In genomic region chrX:99201081-99201480, GRCm38 (mm10) we compare ENCODE assay signal across 26 mouse cellular contexts.
DNase-seq lines count a peak whose midpoint lies in the region; ATAC-seq and TF ChIP-seq lines count a peak whose summit lies in the region.
"Had no signal": no experiment of that assay in that cellular context is flagged by ENCODE, and none has a peak within 500 bp of the region (broad histone marks: within the 10 kb centered on the region; RNA-seq: fewer than 3 reads in every experiment).

No protein-coding gene starts in this region.

- no peak for TF ChIP-seq CTCF in kidney, adult 2 months (conservative IDR thresholded peaks at IDR 0.05; ENCODE audit: insufficient read depth, insufficient read length, low read depth, low read length)

- 0 out of 2 replicates have a peak, but pooled peaks cover 2% of the 10 kb centered on the region for H3K27me3 ChIP-seq in heart, embryonic 11.5 days (ENCODE audit: control insufficient read depth, insufficient read depth, low read length)
- H3K27me3 ChIP-seq in kidney, adult 2 months (replicated peaks; ENCODE audit: control insufficient read depth, insufficient read depth, low read length) = no peaks in the 10 kb centered on the region
- H3K27me3 ChIP-seq in heart, embryonic 15.5 days = no peaks in the 10 kb centered on the region; the same call in 1 of the 2 replicates
- peaks cover 100% of the 10 kb centered on the region for H3K27me3 ChIP-seq in limb, embryonic 10.5 days (ENCODE audit: low read depth, poor library complexity, severe bottlenecking)

- H3K4me3 ChIP-seq in heart, embryonic 11.5 days (ENCODE audit: low read depth, low read length) = no peak overlapping the region
- no peak overlapping the region for H3K4me3 ChIP-seq in kidney, adult 2 months (ENCODE audit: insufficient read depth, low read depth, low read length)
- no peak overlapping the region for H3K4me3 ChIP-seq in heart, embryonic 15.5 days
- H3K4me3 ChIP-seq in limb, embryonic 10.5 days = no peak overlapping the region
- H3K4me3 ChIP-seq: embryonic facial prominence, embryonic 13.5 days; left cerebral cortex, adult 2 months; limb, embryonic 13.5 days; lung, embryonic 15.5 days; midbrain, embryonic 10.5 days; midbrain, embryonic 15.5 days; neural tube, embryonic 15.5 days had no signal

- WGBS in heart, embryonic 11.5 days (ENCODE audit: insufficient replicate concordance) = 73% methylated on average over 7 of the region's 7 CpGs
- WGBS in kidney, adult 2 months = 67% methylated on average over 7 of the region's 7 CpGs
- WGBS in heart, embryonic 15.5 days = 70% methylated on average over 7 of the region's 7 CpGs
- WGBS in limb, embryonic 10.5 days = 72% methylated on average over 7 of the region's 7 CpGs

- H3K4me1 ChIP-seq in heart, embryonic 11.5 days (ENCODE audit: control insufficient read depth, insufficient read depth, low read length) = peaks cover 34% of the 10 kb centered on the region
- peaks cover 3% of the 10 kb centered on the region; the same call in 1 of the 2 replicates for H3K4me1 ChIP-seq in kidney, adult 2 months (ENCODE audit: control insufficient read depth, insufficient read depth, low read length)
- H3K4me1 ChIP-seq in heart, embryonic 15.5 days (replicated peaks) = peaks cover 44% of the 10 kb centered on the region
- peaks cover 61% of the 10 kb centered on the region for H3K4me1 ChIP-seq in limb, embryonic 10.5 days

- no peak overlapping the region for H3K27ac ChIP-seq in heart, embryonic 11.5 days (ENCODE audit: low read depth, low read length)
- H3K27ac ChIP-seq in kidney, adult 2 months (ENCODE audit: insufficient read depth, low read depth, low read length) = no peak overlapping the region
- peak overlapping the region; percentile 97; the same call in 1 of the 2 replicates for H3K27ac ChIP-seq in heart, embryonic 15.5 days
- peak overlapping the region; percentile 92; the same call in 1 of the 2 replicates for H3K27ac ChIP-seq in limb, embryonic 10.5 days
- H3K27ac ChIP-seq: embryonic facial prominence, embryonic 13.5 days; hindbrain, embryonic 14.5 days; left cerebral cortex, adult 2 months; limb, embryonic 13.5 days; midbrain, embryonic 10.5 days; midbrain, embryonic 15.5 days; neural tube, embryonic 15.5 days had no signal

- peak; percentile 96 for DNase-seq in heart, adult 11 months
- peak; percentile 13 for DNase-seq in kidney, adult 2 months
- no peak for DNase-seq in kidney, adult 9 months
- DNase-seq in limb, embryonic 10.5 days (ENCODE audit: low spot score) = no peak
- DNase-seq in spleen, postnatal 36 days (ENCODE audit: low spot score in 2 of 2) = no peak
- DNase-seq: adrenal gland, postnatal 14 days; cerebellum, adult 11-12 months; cerebellum, adult 9-11 months; forebrain, postnatal 0 days; kidney, postnatal 25 days; retina, postnatal 1 day; right cerebral cortex, postnatal 14 days; thymus, adult 2 months; thymus, postnatal 36 days had no signal

- H3K9ac ChIP-seq in heart, embryonic 11.5 days (ENCODE audit: low read depth, low read length) = no peak overlapping the region
- H3K9ac ChIP-seq in heart, embryonic 15.5 days = no peak overlapping the region
- H3K9ac ChIP-seq: embryonic facial prominence, embryonic 13.5 days; forebrain, postnatal 0 days; hindbrain, embryonic 14.5 days; limb, embryonic 13.5 days; lung, embryonic 15.5 days; midbrain, embryonic 15.5 days; neural tube, embryonic 15.5 days had no signal

- ATAC-seq in heart, embryonic 11.5 days (replicated peaks; ENCODE audit: insufficient number of reproducible peaks, low FRiP score, low TSS enrichment) = no peak
- no peak for ATAC-seq in heart, embryonic 15.5 days (replicated peaks; ENCODE audit: insufficient number of reproducible peaks, insufficient read depth, low FRiP score, low read depth)
- ATAC-seq: CD4-positive, CD25-positive, alpha-beta regulatory T cell, adult 4 months; forebrain, postnatal 0 days; midbrain, embryonic 15.5 days had no signal

- no peaks in the 10 kb centered on the region for H3K9me3 ChIP-seq in heart, embryonic 11.5 days (replicated peaks; ENCODE audit: control insufficient read depth, low read length)
- no peaks in the 10 kb centered on the region for H3K9me3 ChIP-seq in heart, embryonic 15.5 days (replicated peaks)
- no peaks in the 10 kb centered on the region for H3K9me3 ChIP-seq in limb, embryonic 10.5 days (replicated peaks)
- H3K9me3 ChIP-seq: embryonic facial prominence, embryonic 13.5 days; limb, embryonic 13.5 days; lung, embryonic 15.5 days; midbrain, embryonic 10.5 days; midbrain, embryonic 15.5 days; neural tube, embryonic 15.5 days had no signal

- no peaks in the 10 kb centered on the region for H3K36me3 ChIP-seq in heart, embryonic 11.5 days (ENCODE audit: control insufficient read depth, insufficient read depth, low read length)
- H3K36me3 ChIP-seq in kidney, adult 2 months (ENCODE audit: control insufficient read depth, insufficient read depth, low read length) = no peaks in the 10 kb centered on the region
- H3K36me3 ChIP-seq in heart, embryonic 15.5 days = no peaks in the 10 kb centered on the region
- H3K36me3 ChIP-seq in limb, embryonic 10.5 days = no peaks in the 10 kb centered on the region
- H3K36me3 ChIP-seq: embryonic facial prominence, embryonic 13.5 days; limb, embryonic 13.5 days; lung, embryonic 15.5 days; midbrain, embryonic 10.5 days; midbrain, embryonic 15.5 days; neural tube, embryonic 15.5 days had no signal

- no peak overlapping the region for H3K4me2 ChIP-seq in heart, embryonic 11.5 days
- H3K4me2 ChIP-seq in heart, embryonic 15.5 days = no peak overlapping the region
- H3K4me2 ChIP-seq: embryonic facial prominence, embryonic 13.5 days; hindbrain, embryonic 14.5 days; limb, embryonic 13.5 days; liver, embryonic 11.5 days; lung, embryonic 15.5 days; midbrain, embryonic 15.5 days; neural tube, embryonic 15.5 days had no signal

- no peak for TF ChIP-seq POLR2A in kidney, adult 2 months (IDR thresholded peaks at IDR 0.05; ENCODE audit: low read depth, low read length)

Comparison
In these comparisons a context has a peak if more than half of its experiments do, and no peak if none do; other contexts are left out.
1. DNase-seq: peak in heart, adult 11 months (single experiment) and kidney, adult 2 months (single experiment); none in kidney, adult 9 months (single experiment), limb, embryonic 10.5 days (single experiment) and spleen, postnatal 36 days (0 of 2).
2. H3K27ac ChIP-seq: peak in heart, embryonic 15.5 days (single experiment) and limb, embryonic 10.5 days (single experiment); none in heart, embryonic 11.5 days (single experiment) and kidney, adult 2 months (single experiment).